Mouse (Mus musculus) heart, adult 2 months (tissue): ENCODE data around the gene Gpr27.

ENCODE experiments used
- CTCF ChIP-seq: fragments of 200-600 bp; IDR thresholded peaks from 2 replicates; pipeline ENCODE4 v1.8.1; 2022; ENCODE audit warnings: antibody characterized with exemption, mild to moderate bottlenecking, moderate library complexity
- POLR2A ChIP-seq: fragments of 200-500 bp; IDR thresholded peaks from 2 replicates; pipeline ENCODE4 v1.6.1; 2011; ENCODE audit warnings: mild to moderate bottlenecking, low read depth, low read length, control low read depth; ENCODE audit not compliant: insufficient read depth

GRCm38 (mm10) chr6:99644386-99644785 is 48.1 kb upstream of the Gpr27 start:
- TF ChIP-seq CTCF (no peak), POLR2A (no peak)
